Mouse (Mus musculus) lung, embryonic 15.5 days (tissue): ENCODE results near the gene Ngly1. TPM values are rescaled to one million over a fixed set of nuclear protein-coding genes. Genes with fewer than 3 reads are reported as not detected.

Experiments used
- ATAC-seq: fragments of 200-750 bp; cut with Nextera tagmentation; 2 replicates; pipeline ENCODE4 v1.8.0; 2017; ENCODE audit warnings: moderate number of reproducible peaks, borderline replicate concordance; ENCODE audit not compliant: low FRiP score, low TSS enrichment; ENCODE audit errors: extremely low read depth
- H3K27ac ChIP-seq: fragments of 300-500 bp; sonication (generic); 2 replicates; pipeline ENCODE4 v1.5.1; 2015; ENCODE audit warnings: moderate library complexity, mild to moderate bottlenecking, inconsistent platforms
- H3K27me3 ChIP-seq: fragments of 300-500 bp; sonication (generic); 2 replicates; pipeline ENCODE4 v1.6.1; 2015; ENCODE audit warnings: inconsistent platforms
- H3K36me3 ChIP-seq: fragments of 300-500 bp; sonication (generic); 2 replicates; pipeline ENCODE4 v1.6.1; 2015; ENCODE audit warnings: inconsistent platforms
- H3K4me1 ChIP-seq: fragments of 300-500 bp; sonication (generic); 2 replicates; pipeline ENCODE4 v1.6.1; 2015; ENCODE audit warnings: inconsistent platforms
- H3K4me2 ChIP-seq: fragments of 300-500 bp; sonication (generic); 2 replicates; pipeline ENCODE4 v1.6.1; 2015; ENCODE audit warnings: inconsistent platforms, mild to moderate bottlenecking, moderate library complexity
- H3K4me3 ChIP-seq: fragments of 300-500 bp; sonication (generic); 2 replicates; pipeline ENCODE4 v1.5.1; 2015; ENCODE audit warnings: mild to moderate bottlenecking, inconsistent platforms
- H3K9ac ChIP-seq: fragments of 300-500 bp; sonication (generic); 2 replicates; pipeline ENCODE4 v1.6.1; 2015; ENCODE audit warnings: inconsistent platforms
- H3K9me3 ChIP-seq: fragments of 300-500 bp; sonication (generic); 2 replicates; pipeline ENCODE4 v1.6.1; 2016; ENCODE audit warnings: inconsistent platforms
- WGBS: fragments of 180-500 bp; shearing (Covaris S2); methylation state at CpG from one replicate; pipeline ENCODE4 v1.1.7; 2015; 5-methylcytosine and 5-hydroxymethylcytosine counted together
- polyA plus RNA-seq: library from polyadenylated mRNA; unstranded; fragments of >200 nt; fragmentation: Nextera tagmentation; extraction: Ambion mirVana; gene quantifications from 2 replicates; pipeline ENCODE4 v1.2.1, GENCODE M21; 2015

Gene Ngly1
- polyA plus RNA-seq, 1 experiment from 2014 or later: 35.5 TPM

DNA sequence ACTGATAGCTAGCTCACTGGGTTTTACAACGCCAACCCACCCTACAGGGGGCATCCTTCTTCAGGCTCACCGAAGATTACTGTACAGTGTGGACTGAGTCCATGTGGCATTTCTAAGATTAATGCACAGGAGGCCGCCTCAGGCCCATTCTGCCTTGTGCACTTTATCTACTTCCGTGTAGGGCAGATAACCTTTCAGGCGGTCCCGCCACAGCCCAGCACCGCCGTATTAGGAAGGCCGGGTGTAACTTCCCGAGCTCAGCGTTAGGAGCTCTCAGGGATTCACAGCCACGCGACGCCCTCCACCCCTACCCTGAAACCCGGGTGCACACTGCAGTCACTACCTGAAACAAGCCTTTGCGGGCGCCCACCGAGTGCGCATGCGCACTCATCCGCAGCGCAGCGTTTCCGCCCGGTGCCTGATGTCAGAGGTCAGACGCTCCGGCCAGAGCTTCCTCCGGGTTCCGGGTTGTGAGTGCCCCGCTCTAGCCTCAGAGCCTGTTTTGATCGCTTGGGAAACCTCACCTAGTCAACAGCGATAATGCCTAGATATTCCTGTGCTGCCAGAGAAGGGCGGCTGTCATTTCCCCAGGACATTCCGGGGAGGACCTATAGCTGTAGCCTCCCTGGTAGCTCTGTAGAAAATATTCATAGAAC, 6.0 kb upstream of the Ngly1 start:
- H3K9ac ChIP-seq: peak overlapping the region; percentile 57
- H3K4me3 ChIP-seq: peak overlapping the region; percentile 58
- H3K9me3 ChIP-seq: no peaks in the 10 kb centered on the region
- no peaks in the 10 kb centered on the region for H3K27me3 ChIP-seq
- peak overlapping the region; percentile 80 for H3K27ac ChIP-seq
- H3K4me1 ChIP-seq: peaks cover 15% of the 10 kb centered on the region
- no peaks in the 10 kb centered on the region for H3K36me3 ChIP-seq
- 2% methylated on average over 34 of the region's 34 CpGs for WGBS
- peak; percentile 91 for ATAC-seq
- peak overlapping the region; percentile 75 for H3K4me2 ChIP-seq

DNA sequence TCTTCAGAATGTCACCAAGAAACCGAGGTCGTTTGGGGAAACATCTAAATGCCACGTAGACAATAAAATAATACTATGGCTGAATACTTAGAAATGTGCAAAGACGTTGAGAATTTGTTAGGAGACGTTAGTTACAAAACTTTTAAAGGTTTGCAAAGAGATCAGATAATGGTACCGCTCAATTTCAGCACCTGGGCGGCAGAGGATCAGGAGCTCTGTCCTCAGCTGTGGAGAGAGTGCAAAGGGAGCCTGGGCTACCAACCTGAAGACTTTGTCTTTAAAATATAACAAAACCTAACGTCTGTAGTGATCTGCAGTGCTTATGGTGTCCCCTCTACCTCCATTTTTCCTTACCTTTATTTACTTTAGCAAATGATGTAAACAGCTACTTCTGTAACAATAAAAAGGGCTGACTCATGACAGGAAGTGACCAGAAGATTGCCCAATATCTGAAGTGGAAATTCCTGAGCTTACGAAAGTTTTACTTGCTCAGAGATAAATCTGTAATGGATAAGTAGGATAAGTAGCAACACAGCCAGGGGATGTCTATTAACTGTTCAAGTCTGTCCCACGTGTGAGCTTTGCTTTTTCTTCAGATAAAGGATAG, 5.4 kb upstream of the Ngly1 start:
- H3K9me3 ChIP-seq: no peaks in the 10 kb centered on the region
- H3K4me2 ChIP-seq: peak overlapping the region; percentile 75
- peak overlapping the region; percentile 58 for H3K4me3 ChIP-seq
- H3K27ac ChIP-seq: peak overlapping the region; percentile 80
- no peak for ATAC-seq
- no peaks in the 10 kb centered on the region for H3K36me3 ChIP-seq
- H3K9ac ChIP-seq: peak overlapping the region; percentile 57
- WGBS: 9% methylated on average over 10 of the region's 10 CpGs
- H3K27me3 ChIP-seq: no peaks in the 10 kb centered on the region
- peaks cover 15% of the 10 kb centered on the region for H3K4me1 ChIP-seq

DNA sequence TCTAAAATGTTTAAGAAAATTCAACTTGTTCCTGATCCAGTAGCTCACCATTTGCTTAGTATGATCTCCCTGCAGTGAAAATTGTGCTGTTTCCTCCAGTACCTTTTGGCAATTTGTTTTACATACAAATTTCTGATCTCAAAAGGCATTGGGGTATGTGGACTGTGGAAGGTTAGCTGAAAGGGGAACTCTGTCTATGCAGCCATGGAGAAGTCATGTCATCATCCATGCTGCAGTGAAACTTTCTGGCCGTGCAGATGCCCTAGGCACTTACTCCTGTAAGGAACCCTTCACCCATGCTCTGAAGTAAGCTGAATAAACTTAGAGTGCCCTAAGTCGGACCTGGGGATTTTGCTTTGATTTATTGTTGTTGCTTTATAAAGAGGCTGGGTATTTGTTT, 4.7 kb upstream of the Ngly1 start:
- no peaks in the 10 kb centered on the region for H3K9me3 ChIP-seq
- 0 out of 2 replicates have a peak overlapping the region, but pooled peaks have one; percentile 58 for H3K4me3 ChIP-seq
- peaks cover 15% of the 10 kb centered on the region for H3K4me1 ChIP-seq
- H3K27me3 ChIP-seq: no peaks in the 10 kb centered on the region
- 0 out of 2 replicates have a peak overlapping the region, but pooled peaks have one; percentile 15 for H3K27ac ChIP-seq
- H3K4me2 ChIP-seq: 0 out of 2 replicates have a peak overlapping the region, but pooled peaks have one; percentile 75
- 43% methylated on average over 2 of the region's 2 CpGs for WGBS
- no peak overlapping the region for H3K9ac ChIP-seq
- no peaks in the 10 kb centered on the region for H3K36me3 ChIP-seq
- ATAC-seq: no peak

DNA sequence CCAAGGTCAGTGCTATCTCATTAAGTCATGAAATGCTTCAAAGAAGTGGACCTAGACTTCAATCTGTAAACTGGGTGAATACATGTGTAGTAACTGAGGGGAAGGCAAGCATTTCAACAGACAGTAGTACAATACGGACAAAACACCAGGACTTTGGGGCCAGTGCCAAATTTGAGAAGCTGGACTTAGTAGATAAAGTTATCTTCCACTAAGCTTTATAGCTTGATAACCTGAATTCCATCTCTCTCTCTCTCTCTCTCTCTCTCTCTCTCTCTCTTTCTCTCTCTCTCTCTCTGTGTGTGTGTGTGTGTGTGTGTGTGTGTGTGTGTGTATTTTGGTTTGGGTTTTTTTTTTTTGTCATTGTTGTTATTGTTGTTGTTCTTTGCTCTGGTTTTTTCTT, 4.0 kb upstream of the Ngly1 start:
- no peak overlapping the region for H3K4me3 ChIP-seq
- no peak overlapping the region for H3K9ac ChIP-seq
- H3K36me3 ChIP-seq: no peaks in the 10 kb centered on the region
- no peak for ATAC-seq
- H3K4me2 ChIP-seq: no peak overlapping the region
- H3K27me3 ChIP-seq: no peaks in the 10 kb centered on the region
- WGBS: 24% methylated on average over 1 of the region's 1 CpGs
- H3K4me1 ChIP-seq: peaks cover 21% of the 10 kb centered on the region
- H3K27ac ChIP-seq: no peak overlapping the region
- no peaks in the 10 kb centered on the region for H3K9me3 ChIP-seq

DNA sequence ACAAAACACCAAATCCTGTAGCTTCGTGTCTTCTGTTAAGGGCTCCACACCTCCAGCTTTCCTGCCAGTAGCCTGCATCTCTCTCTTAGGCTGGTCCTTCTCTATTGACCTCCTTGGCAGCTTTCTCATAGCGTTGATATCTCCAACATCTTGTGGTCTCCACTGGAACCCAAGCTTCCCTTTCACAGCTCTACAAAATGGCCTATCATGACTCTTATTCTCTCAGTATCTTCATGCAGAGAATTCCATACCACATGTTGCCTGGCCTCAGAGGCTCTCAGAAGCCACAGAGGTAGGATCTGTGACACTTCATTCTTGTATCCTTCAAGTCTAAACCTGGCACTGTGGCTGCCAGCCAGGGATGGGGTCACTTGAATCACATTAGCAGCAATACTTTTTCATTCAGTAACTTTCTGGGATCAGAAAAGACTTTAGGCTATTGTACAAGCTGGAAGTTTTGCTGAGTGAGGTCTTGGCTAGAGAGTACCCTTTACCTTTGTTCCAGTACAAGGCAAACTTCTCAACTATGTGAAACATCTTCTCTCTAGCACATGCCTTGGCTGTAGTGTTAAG, 2.7 kb upstream of the Ngly1 start:
- no peak overlapping the region for H3K27ac ChIP-seq
- H3K27me3 ChIP-seq: no peaks in the 10 kb centered on the region
- H3K4me3 ChIP-seq: no peak overlapping the region
- no peak overlapping the region for H3K4me2 ChIP-seq
- no peak overlapping the region for H3K9ac ChIP-seq
- no peaks in the 10 kb centered on the region for H3K9me3 ChIP-seq
- no peak for ATAC-seq
- H3K4me1 ChIP-seq: peaks cover 25% of the 10 kb centered on the region
- H3K36me3 ChIP-seq: no peaks in the 10 kb centered on the region
- 79% methylated on average over 2 of the region's 2 CpGs for WGBS

DNA sequence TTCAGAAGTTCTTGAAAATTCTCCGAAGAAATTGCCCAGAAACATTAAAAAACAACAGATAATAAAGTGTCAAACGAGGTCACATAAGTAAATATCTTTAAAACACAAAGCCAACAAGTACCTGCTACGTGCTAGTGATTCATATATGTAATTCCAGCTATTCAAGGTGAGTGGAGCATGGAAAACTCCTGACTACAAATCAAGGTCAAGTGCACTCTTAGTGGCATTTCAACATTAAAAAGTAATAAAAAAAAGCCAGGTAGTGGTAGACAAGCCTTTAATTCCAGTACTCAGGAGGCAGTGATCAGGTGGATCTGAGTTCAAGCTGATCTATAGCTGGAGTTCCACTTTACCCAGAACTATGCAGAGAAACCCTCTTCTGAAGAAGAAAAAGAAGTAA, 945 bp upstream of the Ngly1 start:
- 62% methylated on average over 3 of the region's 3 CpGs for whole genome bisulfite sequencing
- Histone ChIP-seq H3K4me1 (peaks cover 20% of the 10 kb centered on the region), H3K4me3 (peak overlapping the region; percentile 66; the same call in 1 of the 2 replicates), H3K9ac (no peak overlapping the region), H3K36me3 (no peaks in the 10 kb centered on the region), H3K27ac (no peak overlapping the region), H3K4me2 (peak overlapping the region; percentile 79; the same call in 1 of the 2 replicates), H3K27me3 (no peaks in the 10 kb centered on the region), H3K9me3 (no peaks in the 10 kb centered on the region)
- no peak for ATAC-seq

DNA sequence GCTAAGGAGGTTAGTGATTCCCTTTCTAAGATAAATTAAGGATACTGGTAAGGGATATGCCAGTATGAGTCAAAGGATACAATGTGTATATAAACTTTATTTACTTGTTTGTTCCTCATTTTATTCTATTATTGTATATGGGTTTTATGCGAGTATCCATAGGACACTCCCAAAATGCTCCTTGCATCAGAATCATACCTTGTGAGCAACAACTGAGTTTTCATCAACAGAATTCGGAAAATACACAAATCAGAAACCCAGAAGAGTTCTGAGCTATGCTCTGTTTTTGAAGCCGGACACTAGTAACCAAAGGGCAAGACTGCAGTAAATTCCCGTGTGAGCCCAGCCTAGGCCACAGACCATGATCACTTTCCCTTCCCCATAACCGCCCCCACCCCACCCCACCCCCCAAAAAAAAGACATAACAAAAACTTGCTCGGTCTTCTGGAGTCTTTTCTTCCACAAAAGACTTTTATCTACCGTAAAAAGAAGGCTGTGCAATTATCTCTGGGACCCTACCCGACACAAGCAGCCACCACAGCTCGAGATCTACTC, 400 bp upstream of the Ngly1 start:
- Histone ChIP-seq H3K27me3 (no peaks in the 10 kb centered on the region), H3K36me3 (no peaks in the 10 kb centered on the region), H3K27ac (peak overlapping the region; percentile 84; the same call in 1 of the 2 replicates), H3K4me3 (peak overlapping the region; percentile 66), H3K4me2 (peak overlapping the region; percentile 79), H3K4me1 (peaks cover 18% of the 10 kb centered on the region), H3K9me3 (no peaks in the 10 kb centered on the region), H3K9ac (peak overlapping the region; percentile 94)
- peak; percentile 9; the same call in 1 of the 2 replicates for ATAC-seq
- whole genome bisulfite sequencing: 16% methylated on average over 9 of the region's 9 CpGs

DNA sequence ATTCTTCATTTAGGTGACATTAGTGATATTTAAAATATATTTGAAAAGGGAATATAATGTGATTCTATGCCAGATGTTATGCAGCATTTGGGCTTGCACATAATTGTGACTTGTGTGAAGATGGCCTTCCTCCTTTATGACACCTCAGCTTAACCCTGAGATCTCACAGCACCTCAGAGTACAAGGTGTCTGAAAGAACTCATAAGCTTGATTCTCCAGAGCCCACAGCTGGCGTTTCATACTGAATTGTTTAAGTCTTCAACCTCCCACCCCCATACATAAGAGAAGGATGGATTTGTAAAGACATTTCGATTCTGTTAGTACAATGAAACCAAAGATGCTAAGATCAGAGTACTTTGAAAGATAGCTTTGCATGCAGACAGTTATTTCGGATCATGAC, 1.0 kb downstream of the Ngly1 start:
- peak overlapping the region; percentile 79 for H3K4me2 ChIP-seq
- 0 out of 2 replicates have a peak, but pooled peaks cover 10% of the 10 kb centered on the region for H3K4me1 ChIP-seq
- peak overlapping the region; percentile 94 for H3K9ac ChIP-seq
- H3K27me3 ChIP-seq: no peaks in the 10 kb centered on the region
- H3K9me3 ChIP-seq: no peaks in the 10 kb centered on the region
- H3K4me3 ChIP-seq: peak overlapping the region; percentile 66
- H3K36me3 ChIP-seq: peaks cover 2% of the 10 kb centered on the region; the same call in 1 of the 2 replicates
- WGBS: 63% methylated on average over 3 of the region's 3 CpGs
- no peak overlapping the region for H3K27ac ChIP-seq
- no peak for ATAC-seq

DNA sequence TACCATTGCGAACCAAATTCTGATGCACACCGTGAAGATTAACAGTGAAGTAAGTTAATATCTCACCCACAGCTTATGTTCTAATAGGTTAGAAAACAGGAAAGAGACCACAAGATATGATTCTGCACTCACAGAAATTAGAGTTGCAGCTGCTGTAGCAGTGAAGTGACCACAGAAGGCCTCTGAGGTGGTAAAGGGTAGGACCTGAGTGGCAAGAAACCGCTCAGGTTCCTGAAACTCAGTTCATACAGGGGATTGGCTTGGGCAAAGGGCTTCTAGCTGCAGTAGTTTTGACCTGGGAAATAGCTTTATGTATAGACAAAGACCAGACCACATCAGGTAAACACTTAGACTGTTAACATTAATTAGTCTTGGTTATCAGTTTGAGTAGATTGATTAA, 6.7 kb downstream of the Ngly1 start:
- 0 out of 2 replicates have a peak, but pooled peaks cover under 1% of the 10 kb centered on the region for H3K4me1 ChIP-seq
- 84% methylated on average over 3 of the region's 3 CpGs for WGBS
- no peaks in the 10 kb centered on the region for H3K9me3 ChIP-seq
- ATAC-seq: no peak
- H3K27ac ChIP-seq: no peak overlapping the region
- peaks cover 23% of the 10 kb centered on the region for H3K36me3 ChIP-seq
- no peak overlapping the region for H3K4me2 ChIP-seq
- H3K27me3 ChIP-seq: no peaks in the 10 kb centered on the region
- no peak overlapping the region for H3K9ac ChIP-seq
- H3K4me3 ChIP-seq: no peak overlapping the region

DNA sequence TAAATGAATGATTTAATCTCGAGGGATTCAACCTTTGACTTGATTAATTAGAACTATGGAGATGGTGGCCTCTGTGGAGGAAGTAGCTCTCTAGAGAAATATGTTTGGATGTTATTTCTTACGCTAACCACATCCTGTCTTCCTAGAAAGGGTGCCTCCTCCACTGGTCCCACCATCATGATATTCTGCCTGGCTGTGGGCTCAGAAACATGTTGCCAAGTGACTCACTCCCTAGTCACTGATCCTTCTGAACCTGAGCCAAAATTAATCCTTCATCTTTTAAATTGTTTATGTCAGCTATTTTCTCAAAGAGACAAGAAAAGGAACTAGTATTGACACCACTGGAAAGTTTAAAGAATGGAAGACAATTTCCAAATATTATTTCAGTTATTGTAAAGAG, 7.1 kb downstream of the Ngly1 start:
- Histone ChIP-seq H3K4me3 (no peak overlapping the region), H3K4me1 (no peaks in the 10 kb centered on the region), H3K4me2 (no peak overlapping the region), H3K9ac (no peak overlapping the region), H3K36me3 (peaks cover 23% of the 10 kb centered on the region), H3K27me3 (no peaks in the 10 kb centered on the region), H3K9me3 (no peaks in the 10 kb centered on the region), H3K27ac (no peak overlapping the region)
- WGBS: 40% methylated on average over 2 of the region's 2 CpGs
- ATAC-seq: no peak

DNA sequence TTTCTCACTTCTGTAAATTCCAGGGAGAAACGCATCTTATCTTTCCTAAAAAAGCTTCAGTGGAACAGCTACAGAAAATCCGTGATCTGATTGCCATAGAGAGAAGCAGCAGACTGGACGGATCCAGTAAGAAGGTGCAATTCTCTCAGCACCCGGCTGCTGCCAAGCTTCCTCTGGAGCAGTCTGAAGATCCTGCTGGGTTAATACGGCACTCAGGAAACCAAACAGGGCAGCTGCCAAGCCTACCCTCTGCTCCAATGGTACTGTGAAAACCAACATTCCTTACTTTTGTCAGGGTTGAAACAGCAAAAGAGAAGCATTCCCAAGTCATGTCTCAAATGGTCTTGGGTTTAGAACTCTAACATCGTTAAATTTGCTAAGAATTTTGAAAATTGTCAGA, 11.5 kb downstream of the Ngly1 start:
- H3K4me3 ChIP-seq: no peak overlapping the region
- no peaks in the 10 kb centered on the region for H3K9me3 ChIP-seq
- peaks cover 23% of the 10 kb centered on the region; the same call in 1 of the 2 replicates for H3K36me3 ChIP-seq
- no peaks in the 10 kb centered on the region for H3K27me3 ChIP-seq
- ATAC-seq: no peak
- no peaks in the 10 kb centered on the region for H3K4me1 ChIP-seq
- H3K27ac ChIP-seq: no peak overlapping the region
- no peak overlapping the region for H3K4me2 ChIP-seq
- H3K9ac ChIP-seq: no peak overlapping the region
- WGBS: 78% methylated on average over 6 of the region's 6 CpGs

DNA sequence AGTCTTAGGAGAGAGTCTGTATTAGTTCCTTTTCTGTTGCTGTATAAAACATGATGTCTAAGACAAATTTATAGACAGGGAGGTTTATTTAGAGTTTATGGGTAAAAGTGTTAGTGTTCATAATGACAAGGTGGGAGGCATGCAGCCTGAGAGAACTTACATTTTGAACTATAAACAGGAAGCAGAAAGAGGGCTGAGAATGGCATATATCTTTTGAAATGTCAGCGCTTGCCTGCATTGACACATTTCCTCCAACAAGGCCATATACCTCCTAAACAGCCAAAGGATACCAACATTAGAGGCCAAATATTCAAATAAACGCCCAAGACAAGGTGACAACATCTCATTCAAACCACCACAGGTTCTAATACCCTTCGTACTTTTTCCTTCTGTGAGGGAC, 12.8 kb downstream of the Ngly1 start:
- H3K27me3 ChIP-seq: no peaks in the 10 kb centered on the region
- no peak for ATAC-seq
- H3K4me3 ChIP-seq: no peak overlapping the region
- H3K27ac ChIP-seq: no peak overlapping the region
- no peaks in the 10 kb centered on the region for H3K9me3 ChIP-seq
- WGBS: 65% methylated on average over 3 of the region's 3 CpGs
- H3K4me2 ChIP-seq: no peak overlapping the region
- no peaks in the 10 kb centered on the region for H3K4me1 ChIP-seq
- H3K9ac ChIP-seq: no peak overlapping the region
- peaks cover 20% of the 10 kb centered on the region; the same call in 1 of the 2 replicates for H3K36me3 ChIP-seq
